Mouse (Mus musculus) limb, embryonic 11.5 days (tissue): Measurements from ENCODE around the gene Scd2. TPM values are rescaled to one million over a fixed set of nuclear protein-coding genes. Genes with fewer than 3 reads are reported as not detected.
"Not testable (repeated sequence)": the region's sequence is repeated elsewhere in the genome, so short reads cannot be mapped to it uniquely, and the experiment has no call there.

Experiments used
- ATAC-seq: fragments of 200-750 bp; cut with Nextera tagmentation; 2 replicates; pipeline ENCODE4 v1.8.0; 2017; ENCODE audit warnings: low read depth; ENCODE audit not compliant: insufficient number of reproducible peaks, low FRiP score, low TSS enrichment
- DNase-seq: peaks from one replicate; pipeline ENCODE4 v3.0.0-alpha.2; 2015; ENCODE audit warnings: low spot score
- H3K27ac ChIP-seq: fragments of 300-500 bp; sonication (generic); replicated peaks from 2 replicates; pipeline ENCODE4 v1.5.1; 2014; ENCODE audit warnings: low read depth, mild to moderate bottlenecking, low read length
- H3K27me3 ChIP-seq: fragments of 300-500 bp; sonication (generic); 2 replicates; pipeline ENCODE4 v1.6.1; 2014; ENCODE audit warnings: mild to moderate bottlenecking, low read length, mixed read lengths; ENCODE audit not compliant: control insufficient read depth, insufficient read depth
- H3K36me3 ChIP-seq: fragments of 300-500 bp; sonication (generic); 2 replicates; pipeline ENCODE4 v1.6.1; 2014; ENCODE audit warnings: mild to moderate bottlenecking, low read length, moderate library complexity, mixed read lengths; ENCODE audit not compliant: control insufficient read depth, insufficient read depth
- H3K4me1 ChIP-seq: fragments of 300-500 bp; sonication (generic); 2 replicates; pipeline ENCODE4 v1.6.1; 2014; ENCODE audit warnings: low read length, mixed read lengths; ENCODE audit not compliant: control insufficient read depth, insufficient read depth
- H3K4me2 ChIP-seq: fragments of 300-500 bp; sonication (generic); 2 replicates; pipeline ENCODE4 v1.6.1; 2014; ENCODE audit warnings: low read depth, mild to moderate bottlenecking, moderate library complexity; ENCODE audit not compliant: severe bottlenecking
- H3K4me3 ChIP-seq: fragments of 300-500 bp; sonication (generic); 2 replicates; pipeline ENCODE4 v1.5.1; 2014; ENCODE audit warnings: low read depth, low read length
- H3K9ac ChIP-seq: fragments of 300-500 bp; sonication (generic); 2 replicates; pipeline ENCODE4 v1.6.1; 2014; ENCODE audit warnings: mild to moderate bottlenecking, low read length
- H3K9me3 ChIP-seq: fragments of 300-500 bp; sonication (generic); 2 replicates; pipeline ENCODE4 v1.6.1; 2016; ENCODE audit warnings: low read length; ENCODE audit not compliant: control insufficient read depth
- WGBS: fragments of 180-500 bp; shearing (Covaris S2); extraction: QIAGEN DNeasy Blood & Tissue Kit; methylation state at CpG from one replicate; pipeline ENCODE4 v1.1.7; 2014; 5-methylcytosine and 5-hydroxymethylcytosine counted together
- polyA plus RNA-seq: library from polyadenylated mRNA; unstranded; fragments of >200 nt; fragmentation: Nextera tagmentation; extraction: Ambion mirVana; gene quantifications from 2 replicates; pipeline ENCODE4 v1.2.1, GENCODE M21; 2014

The Scd2 gene
- polyA plus RNA-seq, 1 experiment from 2014 or later, result 309 TPM

GRCm38 (mm10) chr19:44251936-44252558, 41.4 kb upstream of the Scd2 start:
- Histone ChIP-seq H3K4me2 (no peak overlapping the region), H3K27me3 (no peaks in the 10 kb centered on the region), H3K9me3 (no peaks in the 10 kb centered on the region), H3K4me1 (peaks cover 17% of the 10 kb centered on the region), H3K36me3 (no peaks in the 10 kb centered on the region), H3K4me3 (no peak overlapping the region), H3K27ac (no peak overlapping the region), H3K9ac (no peak overlapping the region)
- no peak for ATAC-seq
- no peak for DNase-seq
- WGBS, result 64% methylated on average over 12 of the region's 12 CpGs

DNA sequence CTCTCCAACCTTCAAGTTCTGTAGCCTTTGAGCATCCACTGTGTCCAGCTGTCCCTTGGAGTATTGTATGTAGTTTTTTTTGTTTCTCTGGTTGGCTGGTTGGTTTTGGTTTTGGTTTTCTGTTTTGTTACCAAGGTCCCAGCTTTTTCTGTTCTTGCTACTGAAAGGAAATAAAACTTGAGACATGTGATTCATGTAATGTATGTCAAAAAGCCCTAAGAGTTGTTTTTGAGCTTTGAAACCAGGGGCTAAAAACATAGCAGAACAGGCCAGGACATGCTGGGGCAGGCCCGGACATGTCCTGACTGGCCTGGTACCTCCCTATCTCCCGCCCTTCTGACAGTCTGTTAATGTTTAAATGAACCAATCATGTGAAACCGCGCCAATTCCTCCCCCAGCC, 39.4 kb upstream of the Scd2 start:
- H3K9ac ChIP-seq, H3K36me3 ChIP-seq, DNase-seq, H3K4me3 ChIP-seq, H3K4me2 ChIP-seq, ATAC-seq, H3K9me3 ChIP-seq, H3K4me1 ChIP-seq, H3K27me3 ChIP-seq, H3K27ac ChIP-seq: not testable (repeated sequence)
- 100% methylated on average over 3 of the region's 4 CpGs for WGBS

GRCm38 (mm10) chr19:44257377-44257966, 36.0 kb upstream of the Scd2 start:
- 89% methylated on average over 13 of the region's 13 CpGs for WGBS
- H3K9me3 ChIP-seq, result no peaks in the 10 kb centered on the region
- ATAC-seq, result no peak

DNA sequence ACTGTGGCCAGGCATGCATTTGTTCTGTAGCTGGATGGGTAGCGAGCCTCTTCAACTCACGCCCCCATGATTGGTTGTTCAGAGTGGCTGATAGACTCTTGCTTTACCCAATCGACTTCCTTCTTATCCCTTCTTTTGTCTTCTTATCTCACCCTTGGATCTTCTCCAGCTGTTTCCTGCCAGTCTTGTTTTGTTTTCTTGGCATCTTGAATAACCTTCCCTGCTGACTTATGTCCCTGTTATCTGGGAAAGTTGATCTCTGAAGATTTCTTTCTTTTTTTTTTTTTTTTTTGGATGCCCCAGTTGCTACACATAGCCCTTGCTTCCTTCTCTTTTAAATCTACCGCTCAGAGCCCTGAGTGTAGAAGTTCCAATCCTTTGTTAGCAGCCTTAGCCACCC, 34.0 kb upstream of the Scd2 start:
- Histone ChIP-seq H3K9me3 (no peaks in the 10 kb centered on the region), H3K4me2 (no peak overlapping the region), H3K27ac (no peak overlapping the region), H3K9ac (no peak overlapping the region), H3K36me3 (no peaks in the 10 kb centered on the region), H3K4me3 (no peak overlapping the region), H3K4me1 (no peaks in the 10 kb centered on the region), H3K27me3 (no peaks in the 10 kb centered on the region)
- WGBS, result 84% methylated on average over 4 of the region's 4 CpGs
- DNase-seq (no peak), ATAC-seq (no peak)

More at GRCm38 (mm10) chr19:44257377-44257966, 36.0 kb upstream of the Scd2 start:
- H3K4me2 ChIP-seq, result no peak overlapping the region
- H3K4me1 ChIP-seq, result no peaks in the 10 kb centered on the region
- H3K4me3 ChIP-seq, result no peak overlapping the region
- H3K27me3 ChIP-seq, result no peaks in the 10 kb centered on the region
- no peaks in the 10 kb centered on the region for H3K36me3 ChIP-seq
- no peak overlapping the region for H3K27ac ChIP-seq
- DNase-seq, result no peak
- no peak overlapping the region for H3K9ac ChIP-seq

GRCm38 (mm10) chr19:44260487-44260886, 33.0 kb upstream of the Scd2 start:
- Histone ChIP-seq H3K4me2 (no peak overlapping the region), H3K36me3 (no peaks in the 10 kb centered on the region), H3K4me1 (no peaks in the 10 kb centered on the region), H3K27ac (no peak overlapping the region), H3K4me3 (no peak overlapping the region), H3K9me3 (no peaks in the 10 kb centered on the region), H3K27me3 (no peaks in the 10 kb centered on the region), H3K9ac (no peak overlapping the region)
- WGBS, result 76% methylated on average over 5 of the region's 5 CpGs
- no peak for ATAC-seq
- DNase-seq, result no peak

DNA sequence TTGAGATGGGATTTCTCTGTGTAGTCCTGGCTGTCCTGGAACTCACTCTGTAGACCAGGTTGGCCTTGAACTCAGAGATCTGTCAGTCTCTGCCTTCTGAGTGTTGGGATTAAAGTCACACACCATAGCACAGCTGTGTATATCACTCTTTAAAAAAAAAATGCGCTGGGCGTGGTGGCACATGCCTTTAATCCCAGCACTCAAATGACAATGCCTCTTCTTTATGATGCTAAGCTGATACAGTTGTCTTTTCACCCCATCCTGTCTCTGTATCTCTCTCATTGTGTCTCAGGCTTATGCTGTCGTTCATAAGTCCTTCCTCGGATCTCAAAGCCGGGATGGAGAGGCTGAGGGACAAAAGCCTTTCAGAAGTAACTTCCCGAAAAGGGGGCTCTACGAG, 31.7 kb upstream of the Scd2 start:
- no peak overlapping the region for H3K4me2 ChIP-seq
- WGBS, result 90% methylated on average over 7 of the region's 7 CpGs
- no peak overlapping the region for H3K9ac ChIP-seq
- ATAC-seq (no peak), DNase-seq (no peak)
- H3K9me3 ChIP-seq, result no peaks in the 10 kb centered on the region
- H3K36me3 ChIP-seq, result no peaks in the 10 kb centered on the region
- no peaks in the 10 kb centered on the region for H3K4me1 ChIP-seq
- H3K27ac ChIP-seq, result no peak overlapping the region
- no peaks in the 10 kb centered on the region for H3K27me3 ChIP-seq
- H3K4me3 ChIP-seq, result no peak overlapping the region

- H3K36me3 ChIP-seq, result no peaks in the 10 kb centered on the region
- no peak overlapping the region for H3K27ac ChIP-seq
- 0 out of 2 replicates have a peak, but pooled peaks cover 2% of the 10 kb centered on the region for H3K4me1 ChIP-seq
- no peak overlapping the region for H3K4me2 ChIP-seq
- H3K27me3 ChIP-seq, result no peaks in the 10 kb centered on the region
- DNase-seq (no peak), ATAC-seq (no peak)
- WGBS, result 63% methylated on average over 3 of the region's 3 CpGs
- H3K4me3 ChIP-seq, result no peak overlapping the region
- no peak overlapping the region for H3K9ac ChIP-seq
- no peaks in the 10 kb centered on the region for H3K9me3 ChIP-seq
Measured at GRCm38 (mm10) chr19:44263581-44263980, 29.9 kb upstream of the Scd2 start.

GRCm38 (mm10) chr19:44264226-44264625, 29.2 kb upstream of the Scd2 start:
- H3K4me1 ChIP-seq, result 0 out of 2 replicates have a peak, but pooled peaks cover 2% of the 10 kb centered on the region
- no peaks in the 10 kb centered on the region for H3K27me3 ChIP-seq
- no peak overlapping the region for H3K4me3 ChIP-seq
- no peak overlapping the region for H3K4me2 ChIP-seq
- WGBS, result 82% methylated on average over 9 of the region's 9 CpGs
- no peak overlapping the region for H3K9ac ChIP-seq
- DNase-seq (no peak), ATAC-seq (no peak)
- H3K27ac ChIP-seq, result no peak overlapping the region
- H3K36me3 ChIP-seq, result no peaks in the 10 kb centered on the region
- H3K9me3 ChIP-seq, result no peaks in the 10 kb centered on the region

- ATAC-seq, result no peak
- Histone ChIP-seq H3K9ac (no peak overlapping the region), H3K36me3 (no peaks in the 10 kb centered on the region), H3K4me1 (0 out of 2 replicates have a peak, but pooled peaks cover 2% of the 10 kb centered on the region), H3K4me3 (no peak overlapping the region), H3K27ac (no peak overlapping the region), H3K27me3 (no peaks in the 10 kb centered on the region), H3K9me3 (no peaks in the 10 kb centered on the region), H3K4me2 (no peak overlapping the region)
- no peak for DNase-seq
- 46% methylated on average over 7 of the region's 7 CpGs for WGBS
Measured at GRCm38 (mm10) chr19:44265300-44265699, 28.2 kb upstream of the Scd2 start.
